Mouse (Mus musculus) c-Kit-positive CD71-positive TER-119-positive erythroid progenitor cells, embryonic 14.5 days (primary cell): ENCODE results near the gene 1700001C19Rik.

Experiments
- DNase-seq: peaks from one replicate; pipeline ENCODE4 v3.0.0-alpha.2; 2013; ENCODE audit warnings: low spot score

Gene 1700001C19Rik

DNA sequence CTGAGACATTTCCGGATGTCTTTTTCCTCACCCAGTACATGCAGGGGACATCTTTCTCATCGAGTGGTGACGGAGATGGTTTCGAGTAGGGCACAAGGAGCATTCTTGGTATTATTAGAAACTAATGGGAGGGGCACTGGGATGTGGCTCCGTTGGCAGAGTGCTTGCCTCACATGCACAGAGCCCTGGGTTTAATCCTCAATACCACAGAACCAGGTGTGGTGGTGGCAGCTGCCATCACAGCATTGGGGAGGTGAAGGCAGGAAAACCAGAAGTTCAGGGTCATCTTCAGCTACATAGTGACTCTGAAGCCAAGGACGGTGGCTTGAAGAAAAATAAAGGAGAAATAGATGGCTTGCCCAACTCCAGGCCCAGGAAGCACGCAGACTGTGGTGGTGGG is 25.0 kb upstream of the 1700001C19Rik start:
- DNase-seq = no peak

- no peak for DNase-seq
These were observed 24.5 kb upstream of the 1700001C19Rik start for GRCm38 (mm10) chr17:47461688-47462087.

- DNase-seq = no peak
These were observed 22.3 kb upstream of the 1700001C19Rik start for GRCm38 (mm10) chr17:47459341-47459919.

- no peak for DNase-seq
These were observed 21.8 kb upstream of the 1700001C19Rik start for GRCm38 (mm10) chr17:47458936-47459335.

DNA sequence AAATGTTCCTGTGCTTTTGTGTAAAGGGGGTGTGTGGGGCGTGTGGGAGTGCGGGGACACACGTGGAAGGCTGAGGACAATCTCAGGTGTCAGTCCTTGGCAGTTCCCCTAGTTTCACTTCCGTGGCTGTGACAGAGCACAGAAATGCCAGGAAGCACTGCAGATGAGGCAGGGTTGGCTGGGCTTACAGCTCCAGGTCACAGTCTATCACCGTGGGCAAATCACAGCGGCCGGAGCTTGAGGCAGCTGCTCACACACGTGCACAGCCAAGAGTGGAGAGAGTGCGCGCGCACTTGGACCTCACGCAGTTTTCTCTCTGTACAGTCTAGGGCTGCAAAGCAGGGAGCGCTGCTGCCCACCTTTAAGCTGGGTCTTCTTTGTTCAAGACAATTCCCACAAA is 21.1 kb upstream of the 1700001C19Rik start:
- DNase-seq = no peak

GRCm38 (mm10) chr17:47454675-47455074 is 17.5 kb upstream of the 1700001C19Rik start:
- DNase-seq = no peak

GRCm38 (mm10) chr17:47452886-47453285 is 15.7 kb upstream of the 1700001C19Rik start:
- DNase-seq = no peak

GRCm38 (mm10) chr17:47450880-47451565 is 13.8 kb upstream of the 1700001C19Rik start:
- no peak for DNase-seq

DNA sequence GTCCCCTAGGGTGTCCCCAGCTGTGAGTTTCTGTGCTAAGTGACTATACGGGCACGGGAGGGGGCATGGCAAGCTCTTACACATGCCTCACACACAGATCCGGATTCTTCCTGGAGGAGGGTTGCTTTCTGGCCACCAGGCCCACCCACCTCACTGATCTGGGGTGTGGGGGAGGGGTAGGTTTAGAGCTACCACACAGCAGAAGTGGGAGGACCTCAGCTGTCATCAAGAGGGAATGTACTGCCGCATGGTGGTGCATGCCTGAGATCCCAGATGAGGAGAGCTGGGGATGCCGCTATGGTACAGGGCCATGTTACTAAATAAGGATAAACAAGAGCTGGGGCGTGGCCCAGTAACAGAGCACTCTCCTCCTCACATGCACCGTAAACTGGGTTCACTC is 13.1 kb upstream of the 1700001C19Rik start:
- DNase-seq = no peak

GRCm38 (mm10) chr17:47449432-47449831 is 12.3 kb upstream of the 1700001C19Rik start:
- DNase-seq = no peak

GRCm38 (mm10) chr17:47448523-47449372 is 11.6 kb upstream of the 1700001C19Rik start:
- DNase-seq = no peak

- no peak for DNase-seq
These were observed 9.4 kb upstream of the 1700001C19Rik start for GRCm38 (mm10) chr17:47446561-47446960.

DNA sequence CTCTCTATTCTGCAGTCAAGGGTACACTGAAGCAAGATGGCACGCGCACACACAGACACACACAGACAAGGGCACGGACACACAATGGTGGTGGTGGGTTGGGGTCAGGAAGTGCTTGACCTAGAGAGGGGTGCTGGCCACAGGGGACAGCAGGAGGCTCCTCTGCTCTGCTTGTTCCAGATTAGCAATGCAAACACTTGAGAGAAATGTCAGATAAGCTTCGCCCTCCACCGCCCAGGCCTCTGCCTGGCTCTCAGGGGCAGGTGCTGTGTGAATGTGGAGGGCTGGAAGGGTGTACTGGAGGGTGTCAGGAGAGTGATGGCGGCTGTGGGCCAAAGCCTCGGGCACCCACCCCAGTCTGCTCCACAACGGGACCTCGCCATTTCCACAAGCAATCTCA is 8.8 kb upstream of the 1700001C19Rik start:
- DNase-seq = no peak

DNA sequence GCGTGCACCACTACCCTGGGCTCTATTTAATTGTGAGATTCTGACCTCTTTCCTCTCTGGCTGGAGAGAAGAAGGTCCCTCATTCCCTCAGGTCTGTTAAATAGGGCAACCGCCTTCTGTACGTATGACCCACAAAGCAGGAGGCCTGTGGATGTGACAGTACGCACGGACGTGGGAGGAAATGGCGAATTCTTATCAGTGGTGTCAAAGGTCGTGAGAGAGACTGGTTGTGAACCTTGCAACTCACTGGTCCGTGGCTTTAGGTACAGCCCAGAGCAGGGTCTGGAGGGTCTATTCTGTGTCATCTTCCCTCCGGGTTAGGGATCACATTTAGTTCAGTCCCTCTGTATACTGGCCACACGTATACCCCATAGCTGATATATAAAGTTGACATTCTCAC is 8.3 kb upstream of the 1700001C19Rik start:
- DNase-seq = no peak

DNA sequence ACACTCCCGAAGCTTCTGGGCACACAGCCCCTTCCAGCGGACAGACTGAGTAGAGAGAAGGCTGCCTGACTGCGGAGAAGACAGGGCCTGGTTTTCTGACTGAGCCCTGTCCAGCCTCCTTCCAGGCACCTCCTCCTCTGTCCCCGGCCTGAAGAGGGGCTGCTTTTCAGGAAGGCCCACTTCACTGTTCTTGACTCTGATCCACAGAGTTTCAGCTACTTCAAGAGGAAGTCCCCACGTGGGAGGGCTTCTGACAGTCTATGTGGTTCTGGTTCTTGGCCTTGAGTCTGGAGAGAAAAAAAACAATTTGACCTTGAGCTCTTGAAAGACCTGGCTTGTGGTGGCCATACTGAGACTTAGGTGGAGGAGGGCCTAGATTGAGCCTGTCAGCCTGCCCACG is 6.9 kb upstream of the 1700001C19Rik start:
- DNase-seq = no peak

- DNase-seq = no peak
These were observed 5.1 kb upstream of the 1700001C19Rik start for GRCm38 (mm10) chr17:47442271-47442670.

DNA sequence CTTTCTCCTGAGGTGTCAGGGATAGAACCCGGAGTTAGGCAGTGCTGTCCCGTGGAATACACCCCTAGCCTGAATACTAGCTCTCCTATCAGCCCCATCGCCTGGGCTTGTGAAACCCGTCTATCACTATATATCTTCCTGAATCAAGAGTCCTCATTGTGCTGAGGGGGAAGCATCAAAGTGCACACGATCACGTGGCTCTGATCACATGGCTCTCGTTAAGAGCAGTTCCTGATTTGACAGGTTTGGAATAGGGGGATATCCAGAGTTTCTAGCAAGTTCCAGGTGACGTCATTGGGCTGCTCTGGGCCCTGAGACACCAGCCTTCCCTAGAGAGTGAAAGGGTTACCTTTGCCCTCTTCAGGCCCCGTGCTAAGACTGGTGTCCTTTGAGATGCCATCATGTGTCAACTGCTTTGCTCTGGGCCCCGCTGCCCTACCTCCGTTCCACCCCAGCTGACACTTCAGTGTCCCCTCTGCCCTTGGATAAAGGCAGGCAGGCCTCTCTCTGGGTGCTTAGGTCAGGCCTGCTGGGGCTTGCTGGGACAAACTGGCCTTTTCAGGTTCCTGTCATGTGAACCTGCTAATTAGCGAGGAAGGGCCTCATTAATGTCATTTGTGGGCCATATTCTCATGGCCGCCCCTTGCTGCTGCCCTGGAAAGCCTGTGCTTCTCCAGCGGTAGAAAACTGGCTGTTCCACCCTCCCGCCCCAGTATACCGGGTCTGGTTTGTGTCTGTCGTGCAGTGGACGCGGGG is 4.3 kb upstream of the 1700001C19Rik start:
- no peak for DNase-seq

- DNase-seq = no peak
These were observed 3.2 kb upstream of the 1700001C19Rik start for GRCm38 (mm10) chr17:47440359-47440890.

DNA sequence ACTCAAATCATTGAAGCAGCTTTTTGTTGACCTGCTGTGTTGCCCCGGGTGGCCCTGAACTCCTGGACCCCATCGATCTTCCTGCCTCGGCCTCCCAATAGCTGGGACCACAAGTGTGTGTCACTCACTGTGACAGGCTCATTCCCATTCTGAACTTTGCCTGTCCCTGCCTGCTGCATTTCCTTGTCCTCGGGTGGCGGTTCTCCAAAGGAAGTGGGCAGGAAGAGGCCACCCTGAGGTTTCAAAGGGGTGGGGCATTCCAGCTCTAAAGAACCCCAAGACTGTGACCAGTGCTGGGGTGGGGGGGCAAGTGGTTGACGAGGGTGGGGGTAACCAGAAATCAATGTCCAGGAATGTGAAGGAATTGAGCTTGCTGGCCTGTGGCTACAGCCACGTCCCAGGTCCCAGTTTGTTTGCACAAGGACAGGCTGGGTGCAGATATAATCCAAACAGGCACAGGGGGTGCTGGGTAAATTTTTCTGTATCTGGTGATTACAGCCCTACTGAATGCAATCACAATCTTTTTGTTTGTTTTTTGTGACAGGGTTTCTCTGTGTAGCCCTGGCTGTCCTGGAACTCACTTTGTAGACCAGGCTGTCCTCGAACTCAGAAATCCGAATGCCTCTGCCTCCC is 2.3 kb upstream of the 1700001C19Rik start:
- no peak for DNase-seq

- no peak for DNase-seq
These were observed 1.4 kb upstream of the 1700001C19Rik start for GRCm38 (mm10) chr17:47438611-47439010.

- DNase-seq = no peak
These were observed 845 bp downstream of the 1700001C19Rik start, which contains the start of gene AI661453 for GRCm38 (mm10) chr17:47436156-47436906. Gene AI661453 (plus strand): TSS chr17:47436615.
